Mouse (Mus musculus): ENCODE results near the gene Anapc11.

Anapc11 gene

DNA sequence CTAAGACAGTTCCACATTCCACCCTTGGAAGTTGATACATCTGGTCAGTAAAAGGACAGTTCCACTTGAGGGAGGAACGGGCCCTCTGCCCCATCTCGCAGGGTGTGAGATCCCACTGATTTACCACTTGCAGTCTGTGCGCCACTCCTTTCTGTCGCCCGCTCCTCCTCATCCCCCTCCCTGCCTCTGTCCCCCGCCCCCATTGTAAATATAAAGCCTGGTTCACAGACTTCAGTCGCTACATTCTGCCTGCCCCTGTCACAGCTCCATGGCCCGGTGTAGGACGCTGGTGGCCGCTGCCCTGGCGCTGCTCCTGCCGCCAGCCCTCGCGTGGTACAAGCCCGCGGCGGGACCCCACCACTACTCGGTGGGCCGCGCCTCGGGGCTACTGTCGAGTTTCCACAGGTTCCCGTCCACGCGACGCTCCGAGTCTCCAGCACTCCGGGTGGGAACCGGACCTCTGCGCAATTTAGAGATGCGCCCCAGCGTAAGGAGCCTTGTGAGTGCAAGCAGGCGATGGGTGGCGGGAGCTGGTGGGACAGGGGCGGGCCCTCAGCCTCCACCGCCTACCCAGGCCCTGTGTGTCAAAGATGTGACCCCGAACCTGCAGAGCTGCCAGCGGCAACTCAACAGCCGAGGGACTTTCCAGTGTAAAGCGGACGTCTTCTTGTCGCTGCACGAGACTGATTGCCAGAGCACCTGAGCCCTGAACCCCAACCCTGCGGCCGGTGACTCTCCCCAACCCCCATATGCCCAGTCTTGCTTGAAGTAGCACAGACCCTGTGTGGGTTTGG, 10.2 kb downstream of the Anapc11 start, which contains the start of gene Npb:
TSS of gene Npb (plus strand) at position 237 of the 794 bp plus-strand sequence.
- DNase-seq = peak in 1 of 2 experiments; percentile 32

GRCm38 (mm10) chr11:120609250-120609649, 11.0 kb downstream of the Anapc11 start:
- no peak for DNase-seq

DNA sequence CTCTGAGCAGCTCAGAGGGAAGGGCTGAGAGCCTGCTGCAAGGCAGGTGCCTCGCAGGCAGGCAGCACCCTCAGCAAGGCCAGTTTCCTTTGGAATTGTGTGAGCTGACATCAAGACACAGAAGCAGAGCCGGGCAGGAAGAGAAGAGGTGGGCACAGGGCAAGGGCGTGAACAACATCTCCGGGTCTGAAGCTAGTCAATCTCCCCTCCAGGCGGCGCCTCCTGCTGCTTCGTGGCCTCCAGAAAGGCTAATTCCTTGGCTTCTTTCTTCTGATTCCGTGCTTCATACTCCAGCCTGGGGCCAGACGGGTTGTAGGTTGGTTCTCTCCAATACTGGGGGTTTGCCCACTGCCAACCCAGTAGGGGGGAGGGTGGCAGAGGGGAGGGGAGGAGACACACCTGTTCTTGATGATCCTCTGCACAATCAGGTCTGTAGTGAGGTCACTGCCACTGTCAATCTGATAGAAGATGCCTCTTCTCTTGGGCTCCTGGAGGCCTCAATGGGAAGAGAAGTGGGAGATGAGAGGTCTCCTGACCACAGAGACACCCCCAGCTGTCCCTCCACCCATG, 12.3 kb downstream of the Anapc11 start:
- no peak for DNase-seq

GRCm38 (mm10) chr11:120612763-120613162, 14.5 kb downstream of the Anapc11 start:
- DNase-seq = peak; percentile 96 to 97

DNA sequence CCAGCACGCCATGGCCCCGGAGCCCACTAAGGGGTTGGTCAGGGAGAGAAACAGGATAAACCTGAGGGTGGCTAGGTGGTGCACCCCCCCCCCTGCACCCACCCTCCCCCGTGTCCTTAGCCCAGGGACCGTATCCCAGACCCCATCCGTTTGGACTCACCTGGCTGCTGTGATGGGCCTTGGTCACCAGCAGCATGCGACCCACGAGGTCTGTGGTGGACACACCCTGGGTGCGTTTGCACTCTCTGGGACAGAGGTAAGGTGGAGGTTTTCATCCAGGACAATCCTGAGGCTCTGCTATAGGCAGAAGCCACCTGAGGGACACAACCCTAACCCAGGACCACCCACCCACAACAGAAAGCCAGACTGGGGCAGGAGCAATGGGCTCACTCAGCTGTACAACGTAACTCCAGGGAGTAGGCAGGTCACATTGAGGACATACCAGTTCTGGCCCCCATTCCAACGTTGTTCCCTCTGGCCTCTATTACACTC, 15.3 kb downstream of the Anapc11 start:
- peak in 1 of 2 experiments; percentile 26 for DNase-seq

GRCm38 (mm10) chr11:120613976-120614375, 15.8 kb downstream of the Anapc11 start:
- DNase-seq = peak in 1 of 2 experiments; percentile 39

GRCm38 (mm10) chr11:120615167-120615566, 16.9 kb downstream of the Anapc11 start:
- no peak for DNase-seq

DNA sequence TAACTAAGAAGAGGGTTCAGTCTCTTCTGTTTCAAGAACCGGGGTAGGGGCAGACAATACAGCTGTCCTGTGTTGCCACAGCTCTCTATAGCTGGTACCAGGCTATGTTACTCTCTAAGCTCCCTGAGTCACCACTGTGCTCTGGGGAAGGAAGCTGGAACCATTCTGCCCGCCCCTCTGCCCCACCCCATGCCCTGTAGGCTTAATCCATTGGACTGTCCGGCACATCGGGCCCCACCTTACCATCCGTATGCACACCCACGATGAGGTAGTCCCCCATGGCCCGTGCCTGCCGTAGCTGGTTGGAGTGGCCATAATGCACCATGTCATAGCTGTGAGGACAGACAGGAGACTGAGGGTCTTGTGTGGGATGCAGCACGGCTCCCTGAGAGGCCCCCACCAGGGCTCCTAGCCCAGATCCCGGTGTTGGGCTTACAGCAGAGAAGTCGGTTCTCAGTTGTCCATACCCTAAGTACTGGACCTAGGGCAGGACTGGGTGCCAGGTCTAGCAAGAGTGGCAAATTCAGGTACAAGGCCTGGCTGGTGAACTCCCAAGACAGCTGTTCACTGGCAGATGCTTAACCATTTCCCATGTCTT, 17.5 kb downstream of the Anapc11 start:
- no peak for DNase-seq

DNA sequence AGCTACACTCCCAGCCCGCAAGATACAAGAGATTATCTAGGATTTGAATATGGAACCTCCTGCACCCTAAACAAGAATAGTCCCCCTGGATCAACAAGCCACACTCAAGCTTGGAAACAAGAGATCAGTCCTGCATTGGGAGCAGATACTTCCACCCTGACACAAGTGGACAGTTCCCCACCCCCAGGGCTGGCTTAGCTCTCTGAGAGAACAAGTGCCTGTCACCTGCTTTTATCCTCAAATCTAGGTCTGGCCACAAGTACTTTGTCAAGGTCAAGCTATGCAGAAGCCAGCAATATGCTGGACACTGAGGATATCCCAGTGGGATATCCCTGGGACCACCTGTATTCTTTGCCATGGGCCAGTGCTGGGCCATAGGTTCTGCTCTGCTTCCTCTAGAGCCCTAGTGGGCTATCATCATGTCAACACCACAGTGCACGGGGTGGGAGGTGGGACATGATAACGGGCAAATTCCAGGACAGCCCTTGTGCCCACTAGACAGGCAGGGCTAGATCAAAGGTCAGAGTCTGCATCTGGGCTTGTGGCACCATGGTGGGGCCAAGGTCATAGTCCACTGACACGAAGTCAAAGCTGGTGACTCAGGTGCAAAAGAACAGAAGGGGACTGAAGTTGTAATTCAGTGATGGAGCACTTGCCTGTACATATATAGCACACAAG, 18.5 kb downstream of the Anapc11 start:
- peak in 1 of 2 experiments; percentile 28 for DNase-seq

GRCm38 (mm10) chr11:120617519-120618112, 19.4 kb downstream of the Anapc11 start, which contains the start of gene Pcyt2:
Pcyt2 (minus strand) TSS chr11:120617936.
- peak; percentile 97 for DNase-seq

DNA sequence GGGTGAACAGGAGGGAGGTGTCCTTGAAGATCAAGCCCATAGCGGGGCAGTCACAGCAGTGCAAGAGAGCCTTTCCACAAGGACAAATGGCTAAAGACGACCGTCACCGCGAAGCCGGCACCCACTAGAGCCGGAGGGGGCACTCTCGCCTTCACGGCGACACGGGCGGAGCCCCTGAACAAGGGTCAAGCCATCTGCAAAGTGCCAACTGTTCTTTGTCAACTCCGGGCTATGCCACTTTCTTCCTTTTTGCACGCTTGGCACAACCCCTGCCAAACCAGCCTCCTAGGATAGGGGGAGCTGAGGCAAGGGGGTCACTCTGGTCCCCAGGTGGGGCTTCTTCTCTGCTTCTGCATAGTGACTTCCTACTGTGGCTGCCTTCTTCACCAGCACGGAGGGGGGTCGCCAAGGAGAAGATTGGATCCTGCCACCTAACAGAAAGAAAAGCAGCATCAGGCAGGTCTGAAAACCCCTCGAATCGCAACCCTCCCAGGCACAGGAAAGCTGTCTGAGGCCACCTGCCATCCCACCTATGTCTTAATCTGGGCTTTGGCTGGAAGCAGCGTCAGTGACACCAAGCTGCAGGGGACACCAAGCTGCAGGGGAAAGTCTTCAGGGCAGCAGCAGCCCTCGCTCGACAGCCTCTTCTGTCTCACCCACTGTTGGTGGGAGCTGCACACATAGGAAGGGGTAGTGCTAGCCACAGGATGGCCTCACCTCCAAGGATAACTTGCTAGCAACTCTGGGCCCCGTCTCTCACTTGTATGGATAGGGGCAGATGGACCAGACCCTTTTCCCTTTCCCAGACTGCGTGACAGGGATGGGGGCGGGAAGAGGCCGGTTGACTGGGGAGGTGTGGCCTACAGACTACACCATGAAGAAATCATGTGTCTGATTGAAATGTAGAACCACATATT, 20.7 kb downstream of the Anapc11 start:
- no peak for DNase-seq

- DNase-seq = no peak
These were observed 22.0 kb downstream of the Anapc11 start for GRCm38 (mm10) chr11:120620195-120620594.

DNA sequence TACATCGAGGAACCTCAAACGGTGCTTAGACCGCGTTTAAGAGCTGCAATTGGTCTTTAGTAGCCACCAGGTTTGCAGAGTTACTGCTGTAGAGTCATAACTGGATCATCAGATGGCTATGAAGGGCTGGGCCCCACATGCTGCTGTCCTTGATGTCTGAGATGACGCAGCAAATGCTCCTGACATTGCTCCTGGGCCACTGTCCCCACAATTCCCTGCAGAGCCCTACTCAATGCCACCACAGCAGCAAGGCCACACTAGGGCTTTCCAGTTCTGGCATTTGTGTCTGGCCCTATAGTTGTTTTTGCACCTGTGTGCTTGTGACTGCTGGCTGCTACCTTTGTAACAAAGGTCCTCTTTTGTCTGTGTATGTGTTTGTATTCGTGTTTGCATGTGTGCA, 24.6 kb downstream of the Anapc11 start:
- DNase-seq = no peak

DNA sequence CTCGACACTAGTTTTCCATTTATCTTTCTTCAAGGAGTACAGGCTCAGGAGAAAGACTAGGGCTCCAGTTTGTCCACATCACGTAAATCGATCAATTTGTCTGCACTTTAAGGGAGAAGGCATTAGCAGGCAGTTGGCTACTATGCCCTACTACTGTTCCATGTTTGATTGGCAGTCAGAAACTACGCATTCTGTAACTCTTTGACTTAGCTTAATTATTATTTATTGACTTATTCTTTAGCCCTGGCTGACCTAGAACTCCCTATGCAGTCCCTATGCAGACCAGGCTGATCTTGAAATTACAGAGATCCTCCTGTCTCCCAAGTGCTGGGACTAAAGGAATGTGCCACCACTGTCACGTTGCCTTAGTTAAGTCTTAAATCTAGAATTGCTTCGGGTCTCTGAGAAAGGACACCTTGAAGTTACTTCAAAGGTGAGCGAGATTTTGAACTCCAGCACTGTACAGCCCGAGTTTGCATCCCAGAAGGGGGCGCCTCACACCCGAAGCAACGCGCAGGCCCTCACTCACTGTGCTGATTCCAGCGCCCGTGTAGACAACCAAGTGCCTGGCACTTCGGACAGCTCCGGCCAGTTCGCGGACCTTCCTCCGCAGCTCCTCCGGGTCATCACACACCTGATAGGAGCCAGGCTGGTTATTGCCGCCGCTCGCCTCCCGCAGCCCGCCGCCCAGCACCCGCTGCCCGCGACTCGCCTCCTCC, 25.9 kb downstream of the Anapc11 start:
- peak; percentile 69 to 77 for DNase-seq

DNA sequence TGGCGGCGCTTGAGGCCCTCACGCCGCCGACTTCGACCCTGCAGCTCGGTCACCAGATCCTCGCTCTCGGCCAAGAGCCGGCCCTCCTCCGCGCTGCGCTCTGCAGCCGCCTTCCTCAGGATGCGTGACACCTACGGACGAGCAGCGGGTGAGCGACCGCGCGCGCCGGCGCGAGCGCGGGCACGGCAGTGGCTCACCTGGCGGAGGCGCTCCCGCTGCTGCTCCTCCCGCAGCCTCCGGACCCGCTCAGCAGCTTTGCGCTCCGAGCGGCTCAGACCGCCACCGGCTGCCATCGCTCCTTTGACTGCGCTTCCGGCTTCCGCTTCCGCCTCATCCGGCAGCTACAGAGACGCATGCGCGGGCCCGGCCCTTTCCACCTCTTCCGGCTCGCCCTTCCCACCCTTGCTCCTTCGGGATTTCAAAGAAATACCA, 26.5 kb downstream of the Anapc11 start:
- DNase-seq = peak; percentile 89 to 90

DNA sequence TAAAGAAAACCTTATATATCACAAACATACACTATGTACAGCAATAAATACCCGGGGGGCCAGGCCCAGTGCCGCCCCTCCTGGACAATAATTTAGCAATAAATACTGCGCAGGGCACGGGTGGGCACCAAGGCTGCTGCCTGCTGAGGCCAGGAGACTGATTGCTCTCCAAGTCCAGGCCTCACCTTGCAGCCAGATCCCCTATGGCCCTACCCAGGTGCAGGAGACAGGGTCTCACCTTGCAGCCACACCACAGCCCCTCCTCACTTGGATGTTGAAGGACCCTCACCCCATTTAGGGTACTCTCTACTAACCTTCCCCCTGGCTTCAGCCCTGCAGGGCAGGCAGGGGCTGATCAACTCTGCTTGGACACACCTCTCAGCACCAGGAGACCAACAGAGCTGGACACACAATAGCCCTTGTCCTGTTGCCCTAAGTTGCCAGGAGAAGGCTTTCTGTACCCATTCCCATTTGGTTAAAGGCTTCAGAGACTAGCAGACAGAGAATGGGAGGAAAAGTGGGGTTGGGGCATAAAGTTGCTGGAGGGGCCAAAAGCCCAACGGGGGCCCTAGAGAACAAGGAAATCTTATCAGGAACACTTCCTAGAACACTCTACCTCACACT, 27.0 kb downstream of the Anapc11 start, which contains the start of gene Sirt7:
TSS of gene Sirt7 (minus strand) at position 89 of the 624 bp plus-strand sequence.
- no peak for DNase-seq

DNA sequence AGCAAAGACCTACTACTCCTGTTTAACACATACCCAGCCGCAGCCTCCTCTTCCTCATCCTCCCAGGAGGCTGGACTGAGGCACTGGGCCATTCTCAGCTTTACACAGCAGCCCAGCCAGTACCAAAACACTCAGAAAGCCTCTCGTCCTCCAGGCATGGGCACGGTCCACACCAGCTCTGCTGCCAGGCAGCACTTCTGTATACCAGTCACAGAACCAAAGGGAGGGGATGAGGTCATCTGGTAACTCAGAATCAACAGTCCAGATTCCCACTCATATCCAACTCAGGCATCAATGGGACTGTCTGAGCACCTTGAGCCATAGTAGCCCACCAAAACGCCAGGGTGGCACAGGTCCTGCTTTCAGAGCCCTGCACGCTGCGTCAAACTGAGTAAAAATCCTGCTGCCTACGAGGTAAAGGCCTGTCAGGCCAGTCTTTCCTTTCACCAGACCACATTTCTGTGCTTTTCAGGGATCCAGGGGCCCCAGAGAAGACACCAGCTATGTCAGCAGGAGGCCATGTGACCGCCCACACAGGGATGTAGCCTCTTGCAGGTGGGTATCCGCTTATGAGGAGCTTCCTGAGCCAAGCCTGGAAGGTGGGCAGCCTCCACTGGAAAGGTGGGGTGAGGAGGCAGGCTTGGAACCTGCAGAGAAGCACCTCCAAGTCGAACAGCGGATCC, 28.7 kb downstream of the Anapc11 start:
- no peak for DNase-seq

GRCm38 (mm10) chr11:120627468-120628300, 29.5 kb downstream of the Anapc11 start:
- no peak for DNase-seq
